Mouse (Mus musculus) kidney, adult 2 months (tissue): ENCODE results near the gene Foxc2.
A peak's percentile ranks its signal among the peaks of the same experiment; 100 is the strongest.

Source experiments
- CTCF ChIP-seq: fragments of 200-500 bp; conservative IDR thresholded peaks from 2 replicates; pipeline ENCODE4 v1.5.1; 2011; ENCODE audit warnings: low read depth, mild to moderate bottlenecking, control low read depth, low read length, moderate library complexity, mixed read lengths; ENCODE audit not compliant: insufficient read depth, insufficient read length
- POLR2A ChIP-seq: fragments of 200-500 bp; IDR thresholded peaks from one replicate; pipeline ENCODE4 v1.6.1; 2011; ENCODE audit warnings: low read depth, low read length, control low read depth

GRCm38 (mm10) chr8:121092627-121093026 is 23.3 kb upstream of the Foxc2 start:
- TF ChIP-seq POLR2A (no peak), CTCF (peak; percentile 88)
